Mouse (Mus musculus): ENCODE measurements around the gene Mterf1b. TPM values are rescaled to one million over a fixed set of nuclear protein-coding genes. Genes with fewer than 3 reads are reported as not detected.
A peak's percentile ranks its signal among the peaks of the same experiment; 100 is the strongest.
"Not testable (repeated sequence)": the region's sequence is repeated elsewhere in the genome, so short reads cannot be mapped to it uniquely, and the experiment has no call there.

The Mterf1b gene
- total and polyA plus RNA-seq, 3 experiments = 3.7 to 10.7 (median 4.2) TPM

- H3K36me3 ChIP-seq (replicated peaks in 1 of 2; ENCODE audit: control insufficient read depth in 1 of 2, insufficient read depth in 1 of 2, low read length in 1 of 2); H3K4me3 ChIP-seq (replicated peaks in 1 of 3; ENCODE audit: low read depth in 2 of 3, low read length in 2 of 3, poor library complexity in 1 of 3); H3K27ac ChIP-seq (ENCODE audit: insufficient read depth, low read depth); H3K9me3 ChIP-seq (replicated peaks; ENCODE audit: low read length); H3K79me2 ChIP-seq (replicated peaks; ENCODE audit: control insufficient read depth, extremely low read depth, insufficient read depth, poor library complexity, severe bottlenecking); dilution Hi-C loops (cut with MboI; ENCODE audit: extremely low pct_ligation_motif_present, extremely low pct_unique_long_range_greater_than_20kb, low sequenced_read_pairs); DNase-seq (ENCODE audit: extremely low read depth); H3K27me3 ChIP-seq (replicated peaks): not testable (repeated sequence)
- Histone ChIP-seq H3K4me1 (ENCODE audit: control insufficient read depth in 1 of 2, insufficient read depth in 2 of 2) (peaks cover 9 to 25% of the 10 kb centered on the region in 2 experiments), H3K9ac (ENCODE audit: insufficient read depth, low read depth) (0 out of 2 replicates have a peak overlapping the region, but pooled peaks have one; percentile 32), H3K4me2 (ENCODE audit: insufficient read depth, low read depth, poor library complexity, severe bottlenecking) (peak overlapping the region; percentile 51; the same call in 1 of the 2 replicates)
- 0 out of 2 replicates have a peak, but pooled peaks have one; percentile 13 for TF ChIP-seq IRF4 (IDR thresholded peaks at IDR 0.05; ENCODE audit: low read depth, low read length)
- in situ Hi-C loops (cut with MboI; ENCODE audit: low pct_ligation_motif_present, low pct_unique_long_range_greater_than_20kb, low sequenced_read_pairs) = loop anchor here (25.0 kb wide), 2 partner anchors 289 to 539 kb away; partner anchors contain the start of gene Mterf1a
These were observed 15.7 kb upstream of the Mterf1b start for GRCm38 (mm10) chr5:4176421-4176820.

- H3K27me3 ChIP-seq (replicated peaks) = no peaks in the 10 kb centered on the region
- dilution Hi-C loops (cut with MboI; ENCODE audit: extremely low pct_ligation_motif_present, extremely low pct_unique_long_range_greater_than_20kb, low sequenced_read_pairs) (no loop called here), in situ Hi-C loops (cut with MboI; ENCODE audit: low pct_ligation_motif_present, low pct_unique_long_range_greater_than_20kb, low sequenced_read_pairs) (loop anchor here (25.0 kb wide), 2 partner anchors 292 to 542 kb away; partner anchors contain the start of gene Mterf1a)
- no peaks in the 10 kb centered on the region for H3K79me2 ChIP-seq (replicated peaks; ENCODE audit: control insufficient read depth, extremely low read depth, insufficient read depth, poor library complexity, severe bottlenecking)
- H3K4me1 ChIP-seq (ENCODE audit: control insufficient read depth in 1 of 2, insufficient read depth in 2 of 2) = peaks cover 9 to 17% of the 10 kb centered on the region in 2 experiments
- no peaks in the 10 kb centered on the region for H3K36me3 ChIP-seq (replicated peaks in 1 of 2; ENCODE audit: control insufficient read depth in 1 of 2, insufficient read depth in 1 of 2, low read length in 1 of 2)
- H3K9me3 ChIP-seq (replicated peaks; ENCODE audit: low read length) = no peaks in the 10 kb centered on the region
- peak overlapping the region; percentile 37; the same call in 1 of the 2 replicates for H3K4me2 ChIP-seq (ENCODE audit: insufficient read depth, low read depth, poor library complexity, severe bottlenecking)
- 0 out of 2 replicates have a peak overlapping the region, but pooled peaks have one; percentile 7 for H3K9ac ChIP-seq (ENCODE audit: insufficient read depth, low read depth)
- no peak overlapping the region for H3K4me3 ChIP-seq (replicated peaks in 1 of 3; ENCODE audit: low read depth in 2 of 3, low read length in 2 of 3, poor library complexity in 1 of 3)
- 0 out of 2 replicates have a peak, but pooled peaks have one; percentile 14 for TF ChIP-seq BHLHE40 (IDR thresholded peaks at IDR 0.05; ENCODE audit: low read depth, low read length)
- 0 out of 2 replicates have a peak, but pooled peaks have one; percentile 42 for TF ChIP-seq CHD1 (IDR thresholded peaks at IDR 0.05; ENCODE audit: low read depth, low read length)
- no peak for TF ChIP-seq CTCF (conservative IDR thresholded peaks at IDR 0.05 in 1 of 2, IDR thresholded peaks at IDR 0.05 in 1 of 2; ENCODE audit: low read depth in 2 of 2, low read length in 2 of 2)
- TF ChIP-seq JUND (conservative IDR thresholded peaks at IDR 0.05; ENCODE audit: low read depth, low read length) = no peak
- TF ChIP-seq ELF1 (IDR thresholded peaks at IDR 0.05; ENCODE audit: low read depth, low read length) = peak; percentile 44; the same call in 1 of the 2 replicates
- TF ChIP-seq KAT2A (IDR thresholded peaks at IDR 0.05; ENCODE audit: insufficient replicate concordance, low read length) = no peak
- TF ChIP-seq NELFE (IDR thresholded peaks at IDR 0.05; ENCODE audit: low read depth, low read length) = no peak
- no peak for TF ChIP-seq USF2 (conservative IDR thresholded peaks at IDR 0.05; ENCODE audit: low read depth, low read length)
- no peak for TF ChIP-seq SIN3A (IDR thresholded peaks at IDR 0.05; ENCODE audit: low read length)
- no peak for TF ChIP-seq RAD21 (IDR thresholded peaks at IDR 0.05; ENCODE audit: low read depth, low read length)
- no peak for TF ChIP-seq IRF4 (IDR thresholded peaks at IDR 0.05; ENCODE audit: low read depth, low read length)
- TF ChIP-seq E2F4 (IDR thresholded peaks at IDR 0.05; ENCODE audit: insufficient replicate concordance, low read depth, low read length) = no peak
- no peak for TF ChIP-seq ZNF384 (IDR thresholded peaks at IDR 0.05; ENCODE audit: low read depth, low read length)
- TF ChIP-seq UBTF (IDR thresholded peaks at IDR 0.05; ENCODE audit: low read depth, low read length) = no peak
- TF ChIP-seq JUN (IDR thresholded peaks at IDR 0.05; ENCODE audit: insufficient read depth, low read depth, low read length) = no peak
- TF ChIP-seq MEF2A (IDR thresholded peaks at IDR 0.05; ENCODE audit: borderline replicate concordance, low read depth, low read length) = no peak
- 0 out of 2 replicates have a peak, but pooled peaks have one; percentile 32 for TF ChIP-seq MAX (IDR thresholded peaks at IDR 0.05; ENCODE audit: low read length)
- TF ChIP-seq EP300 (IDR thresholded peaks at IDR 0.05; ENCODE audit: low read length) = peak; percentile 29; the same call in 1 of the 2 replicates
- no peak for TF ChIP-seq ETS1 (conservative IDR thresholded peaks at IDR 0.05; ENCODE audit: low read depth, low read length)
- TF ChIP-seq HCFC1 (IDR thresholded peaks at IDR 0.05; ENCODE audit: low read depth, low read length) = no peak
- TF ChIP-seq POLR2A (IDR thresholded peaks at IDR 0.05; ENCODE audit: low read depth, low read length) = 0 out of 2 replicates have a peak, but pooled peaks have one; percentile 21
- TF ChIP-seq TBP (conservative IDR thresholded peaks at IDR 0.05; ENCODE audit: low read depth, low read length) = peak; percentile 54; the same call in 1 of the 2 replicates
- no peak for TF ChIP-seq ZC3H11A (IDR thresholded peaks at IDR 0.05; ENCODE audit: low read depth, low read length)
- H3K27ac ChIP-seq (ENCODE audit: insufficient read depth, low read depth) = no peak overlapping the region
- DNase-seq (ENCODE audit: extremely low read depth) = no peak
These were observed 12.8 kb upstream of the Mterf1b start for GRCm38 (mm10) chr5:4179364-4179763.

All from CH12.LX (cell line).